Mouse (Mus musculus): ENCODE measurements around the gene Bcl2a1d. TPM values are rescaled to one million over a fixed set of nuclear protein-coding genes. Genes with fewer than 3 reads are reported as not detected.
"Not testable (repeated sequence)": the region's sequence is repeated elsewhere in the genome, so short reads cannot be mapped to it uniquely, and the experiment has no call there.

Gene Bcl2a1d
- 0.28 TPM in 1 of 2 replicates, not detected in the other for polyA plus RNA-seq (2014; fragmentation: Nextera tagmentation; extraction: Ambion mirVana)

DNA sequence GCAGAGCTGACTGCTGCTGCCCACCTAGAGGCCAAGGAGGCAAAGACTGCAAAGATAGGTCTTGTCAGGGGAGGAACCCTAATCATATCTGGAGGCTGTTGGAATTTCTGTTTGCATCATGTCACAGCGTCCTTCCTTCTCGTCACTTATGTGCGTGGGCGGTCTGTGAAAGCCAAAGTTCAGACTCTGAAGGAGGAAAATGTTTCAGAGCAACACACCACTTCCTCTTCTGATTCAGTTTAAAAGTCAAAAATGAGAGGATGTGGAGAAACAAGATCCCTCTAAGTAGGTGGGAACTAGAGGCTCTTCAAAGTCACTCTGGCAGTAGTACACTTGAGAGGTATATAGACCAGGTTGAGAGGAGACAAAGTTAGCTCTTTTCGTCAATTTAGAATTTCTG lies at the start of gene Bcl2a1d:
Gene Bcl2a1d, minus strand, starts transcription at position 187 of the 400 bp plus-strand sequence.
- 88% methylated on average over 5 of the region's 5 CpGs for WGBS
- H3K4me1 ChIP-seq (ENCODE audit: control insufficient read depth, insufficient read depth, low read length); ATAC-seq (ENCODE audit: low read depth); H3K27ac ChIP-seq (ENCODE audit: low read depth, low read length); H3K4me2 ChIP-seq (ENCODE audit: low read depth, low read length); H3K36me3 ChIP-seq (ENCODE audit: control insufficient read depth, insufficient read depth, low read length); H3K4me3 ChIP-seq (ENCODE audit: low read depth, low read length); H3K9me3 ChIP-seq (ENCODE audit: control insufficient read depth, low read length); H3K9ac ChIP-seq (replicated peaks; ENCODE audit: low read depth, low read length); H3K27me3 ChIP-seq (ENCODE audit: control insufficient read depth, insufficient read depth, low read length): not testable (repeated sequence)

- H3K27ac ChIP-seq (ENCODE audit: low read depth, low read length); ATAC-seq (ENCODE audit: low read depth); H3K9ac ChIP-seq (replicated peaks; ENCODE audit: low read depth, low read length); H3K4me3 ChIP-seq (ENCODE audit: low read depth, low read length); H3K4me2 ChIP-seq (ENCODE audit: low read depth, low read length); H3K4me1 ChIP-seq (ENCODE audit: control insufficient read depth, insufficient read depth, low read length); H3K9me3 ChIP-seq (ENCODE audit: control insufficient read depth, low read length); H3K36me3 ChIP-seq (ENCODE audit: control insufficient read depth, insufficient read depth, low read length); H3K27me3 ChIP-seq (ENCODE audit: control insufficient read depth, insufficient read depth, low read length): not testable (repeated sequence)
- 92% methylated on average over 2 of the region's 6 CpGs for WGBS
Measured at GRCm38 (mm10) chr9:88770239-88770638, 38.5 kb upstream of the Bcl2a1d start.

GRCm38 (mm10) chr9:88769470-88769869 lies 37.8 kb upstream of the Bcl2a1d start:
- H3K9me3 ChIP-seq (ENCODE audit: control insufficient read depth, low read length); ATAC-seq (ENCODE audit: low read depth); H3K27me3 ChIP-seq (ENCODE audit: control insufficient read depth, insufficient read depth, low read length); H3K9ac ChIP-seq (replicated peaks; ENCODE audit: low read depth, low read length); H3K36me3 ChIP-seq (ENCODE audit: control insufficient read depth, insufficient read depth, low read length); H3K4me1 ChIP-seq (ENCODE audit: control insufficient read depth, insufficient read depth, low read length); H3K27ac ChIP-seq (ENCODE audit: low read depth, low read length); H3K4me3 ChIP-seq (ENCODE audit: low read depth, low read length); H3K4me2 ChIP-seq (ENCODE audit: low read depth, low read length): not testable (repeated sequence)
- 90% methylated on average over 4 of the region's 5 CpGs for WGBS

DNA sequence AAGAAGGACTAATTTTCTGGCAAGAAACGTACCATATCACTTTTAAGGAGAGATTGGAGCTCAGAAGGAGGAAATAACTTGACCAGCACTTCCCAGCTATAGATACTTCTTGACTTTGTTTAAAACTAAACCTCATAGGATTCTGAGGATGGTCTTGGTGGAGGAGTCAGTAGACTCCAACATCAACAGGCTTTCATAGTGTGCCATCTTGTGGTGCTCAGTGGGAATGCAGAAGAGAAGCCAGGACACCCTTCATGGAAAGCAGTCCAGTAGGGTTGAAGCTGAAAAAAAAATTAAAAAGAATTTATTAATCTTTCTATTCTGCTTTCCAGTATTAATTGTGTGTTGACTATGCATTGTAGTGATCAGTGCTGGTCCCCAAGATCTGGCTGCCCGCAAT lies 15.0 kb upstream of the Bcl2a1d start:
- H3K4me1 ChIP-seq (ENCODE audit: control insufficient read depth, insufficient read depth, low read length); H3K27ac ChIP-seq (ENCODE audit: low read depth, low read length); H3K27me3 ChIP-seq (ENCODE audit: control insufficient read depth, insufficient read depth, low read length); H3K4me3 ChIP-seq (ENCODE audit: low read depth, low read length); H3K9ac ChIP-seq (replicated peaks; ENCODE audit: low read depth, low read length); H3K36me3 ChIP-seq (ENCODE audit: control insufficient read depth, insufficient read depth, low read length); ATAC-seq (ENCODE audit: low read depth); H3K9me3 ChIP-seq (ENCODE audit: control insufficient read depth, low read length); H3K4me2 ChIP-seq (ENCODE audit: low read depth, low read length): not testable (repeated sequence)
- WGBS = no CpG with 5 or more reads among the region's 2 CpGs

DNA sequence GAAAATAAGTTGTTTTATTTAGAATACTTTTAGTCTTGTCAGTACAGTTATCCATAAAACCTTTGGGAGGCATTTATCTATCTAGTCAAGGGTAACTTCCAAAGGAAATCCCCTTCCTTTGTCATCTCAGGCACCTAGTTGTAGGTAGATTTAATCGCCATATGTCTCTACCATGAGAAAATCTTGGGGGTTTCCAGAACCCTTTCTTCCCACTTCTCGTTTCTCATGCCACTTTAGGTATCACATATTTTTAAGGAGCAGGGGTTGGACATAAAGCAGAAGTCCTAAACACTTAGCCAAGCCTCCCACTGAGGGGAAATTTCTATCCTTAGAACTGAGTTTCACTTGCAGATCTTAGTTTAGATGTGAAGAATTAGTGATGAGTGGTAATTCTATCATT lies 14.3 kb upstream of the Bcl2a1d start:
- WGBS = no CpG with 5 or more reads among the region's 2 CpGs

GRCm38 (mm10) chr9:88735289-88735688 lies 3.6 kb upstream of the Bcl2a1d start:
- not testable (repeated sequence) for H3K27me3 ChIP-seq (ENCODE audit: control insufficient read depth, insufficient read depth, low read length); H3K27ac ChIP-seq (ENCODE audit: low read depth, low read length); H3K4me2 ChIP-seq (ENCODE audit: low read depth, low read length); H3K9me3 ChIP-seq (ENCODE audit: control insufficient read depth, low read length); H3K36me3 ChIP-seq (ENCODE audit: control insufficient read depth, insufficient read depth, low read length); H3K4me1 ChIP-seq (ENCODE audit: control insufficient read depth, insufficient read depth, low read length); H3K9ac ChIP-seq (replicated peaks; ENCODE audit: low read depth, low read length); H3K4me3 ChIP-seq (ENCODE audit: low read depth, low read length); ATAC-seq (ENCODE audit: low read depth)

More for the DNA sequence above, 14.3 kb upstream of the Bcl2a1d start:
- not testable (repeated sequence) for H3K9ac ChIP-seq (replicated peaks; ENCODE audit: low read depth, low read length); H3K4me2 ChIP-seq (ENCODE audit: low read depth, low read length); H3K27ac ChIP-seq (ENCODE audit: low read depth, low read length); H3K27me3 ChIP-seq (ENCODE audit: control insufficient read depth, insufficient read depth, low read length); H3K4me3 ChIP-seq (ENCODE audit: low read depth, low read length); ATAC-seq (ENCODE audit: low read depth); H3K4me1 ChIP-seq (ENCODE audit: control insufficient read depth, insufficient read depth, low read length); H3K9me3 ChIP-seq (ENCODE audit: control insufficient read depth, low read length); H3K36me3 ChIP-seq (ENCODE audit: control insufficient read depth, insufficient read depth, low read length)

DNA sequence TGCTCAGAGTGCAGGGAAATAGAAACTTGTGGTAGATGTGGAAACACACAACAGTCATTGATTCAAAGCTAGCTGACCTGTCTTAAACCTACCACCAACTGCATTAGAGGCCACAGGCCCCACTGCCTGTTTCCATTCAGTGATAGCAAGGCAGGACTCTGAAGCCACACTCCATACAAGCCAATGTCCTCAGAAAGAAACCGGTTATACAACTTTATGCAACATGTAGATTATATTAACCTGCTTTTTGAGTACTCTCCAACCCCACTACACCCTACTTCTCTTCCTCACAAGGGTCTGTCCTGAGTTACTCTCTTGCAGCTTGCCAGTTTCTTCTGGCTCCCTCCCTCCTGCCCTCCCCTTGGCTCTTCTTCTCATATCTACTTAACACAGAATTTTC lies 1.5 kb upstream of the Bcl2a1d start:
- WGBS = 73% methylated on average over 1 of the region's 1 CpGs
- not testable (repeated sequence) for H3K9me3 ChIP-seq (ENCODE audit: control insufficient read depth, low read length); H3K4me1 ChIP-seq (ENCODE audit: control insufficient read depth, insufficient read depth, low read length); H3K27me3 ChIP-seq (ENCODE audit: control insufficient read depth, insufficient read depth, low read length); H3K27ac ChIP-seq (ENCODE audit: low read depth, low read length); H3K4me3 ChIP-seq (ENCODE audit: low read depth, low read length); H3K4me2 ChIP-seq (ENCODE audit: low read depth, low read length); ATAC-seq (ENCODE audit: low read depth); H3K9ac ChIP-seq (replicated peaks; ENCODE audit: low read depth, low read length); H3K36me3 ChIP-seq (ENCODE audit: control insufficient read depth, insufficient read depth, low read length)

GRCm38 (mm10) chr9:88732334-88732733 lies 620 bp upstream of the Bcl2a1d start:
- not testable (repeated sequence) for H3K27me3 ChIP-seq (ENCODE audit: control insufficient read depth, insufficient read depth, low read length); H3K9ac ChIP-seq (replicated peaks; ENCODE audit: low read depth, low read length); H3K36me3 ChIP-seq (ENCODE audit: control insufficient read depth, insufficient read depth, low read length); H3K9me3 ChIP-seq (ENCODE audit: control insufficient read depth, low read length); H3K4me1 ChIP-seq (ENCODE audit: control insufficient read depth, insufficient read depth, low read length); H3K4me2 ChIP-seq (ENCODE audit: low read depth, low read length); H3K27ac ChIP-seq (ENCODE audit: low read depth, low read length); H3K4me3 ChIP-seq (ENCODE audit: low read depth, low read length); ATAC-seq (ENCODE audit: low read depth)
- 97% methylated on average over 1 of the region's 3 CpGs for WGBS

- not testable (repeated sequence) for H3K4me3 ChIP-seq (ENCODE audit: low read depth, low read length); H3K9me3 ChIP-seq (ENCODE audit: control insufficient read depth, low read length); H3K27me3 ChIP-seq (ENCODE audit: control insufficient read depth, insufficient read depth, low read length); H3K4me2 ChIP-seq (ENCODE audit: low read depth, low read length); ATAC-seq (ENCODE audit: low read depth); H3K36me3 ChIP-seq (ENCODE audit: control insufficient read depth, insufficient read depth, low read length); H3K27ac ChIP-seq (ENCODE audit: low read depth, low read length); H3K9ac ChIP-seq (replicated peaks; ENCODE audit: low read depth, low read length); H3K4me1 ChIP-seq (ENCODE audit: control insufficient read depth, insufficient read depth, low read length)
Measured at GRCm38 (mm10) chr9:88728311-88728710, 3.4 kb downstream of the Bcl2a1d start.

GRCm38 (mm10) chr9:88721628-88722027 lies 10.1 kb downstream of the Bcl2a1d start:
- not testable (repeated sequence) for H3K27ac ChIP-seq (ENCODE audit: low read depth, low read length); H3K9ac ChIP-seq (replicated peaks; ENCODE audit: low read depth, low read length); H3K36me3 ChIP-seq (ENCODE audit: control insufficient read depth, insufficient read depth, low read length); H3K4me3 ChIP-seq (ENCODE audit: low read depth, low read length); H3K27me3 ChIP-seq (ENCODE audit: control insufficient read depth, insufficient read depth, low read length); H3K4me2 ChIP-seq (ENCODE audit: low read depth, low read length); H3K9me3 ChIP-seq (ENCODE audit: control insufficient read depth, low read length); ATAC-seq (ENCODE audit: low read depth); H3K4me1 ChIP-seq (ENCODE audit: control insufficient read depth, insufficient read depth, low read length)

Data from neural tube, embryonic 14.5 days (tissue).